Mouse (Mus musculus) neural tube, postnatal 0 days (tissue): ENCODE measurements around the gene Inava. TPM values are rescaled to one million over a fixed set of nuclear protein-coding genes. Genes with fewer than 3 reads are reported as not detected.

Source experiments
- polyA plus RNA-seq: library from polyadenylated mRNA; unstranded; fragments of >200 nt; fragmentation: Nextera tagmentation; extraction: Ambion mirVana; gene quantifications from 2 replicates; pipeline ENCODE4 v1.2.1, GENCODE M21; 2015

The Inava gene
- polyA plus RNA-seq = 2.5 and 3.5 TPM in 2 replicates

DNA sequence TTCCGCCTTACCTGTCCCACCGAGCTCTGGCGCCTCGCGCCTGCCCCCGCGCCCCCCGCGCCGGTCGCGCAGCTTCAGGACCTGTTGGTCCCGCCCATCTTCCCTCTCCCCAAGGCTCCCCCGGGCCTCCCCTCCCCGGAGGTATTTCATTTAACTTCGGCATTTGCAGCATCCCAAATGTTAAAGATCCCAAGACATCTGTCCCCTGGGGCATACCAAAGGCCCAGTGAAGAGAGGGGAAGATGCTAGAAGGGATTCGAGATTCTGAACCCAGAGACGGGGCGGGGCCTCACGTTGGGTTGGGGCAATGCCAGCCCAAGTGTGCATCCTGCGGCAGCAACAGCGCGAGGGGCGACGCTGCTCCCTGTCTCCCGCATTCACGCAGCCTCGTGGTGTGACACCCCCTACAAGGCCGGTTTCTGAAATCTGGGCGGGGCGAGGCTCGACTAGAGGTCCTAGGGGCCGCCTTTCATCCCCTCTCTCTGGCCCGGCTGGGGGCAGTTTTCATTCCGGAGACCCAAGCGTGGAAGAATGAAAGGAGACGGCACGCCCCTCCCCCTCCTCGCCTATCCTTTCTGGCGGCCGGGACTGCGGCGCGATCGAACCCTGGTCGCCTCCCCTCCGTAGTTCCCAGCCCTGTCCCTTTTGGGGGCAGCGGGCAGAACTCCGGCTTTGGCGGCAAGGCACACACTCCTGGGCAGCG is at the start of gene Inava:
Gene Inava, minus strand, starts transcription at position 373 of the 703 bp plus-strand sequence.

DNA sequence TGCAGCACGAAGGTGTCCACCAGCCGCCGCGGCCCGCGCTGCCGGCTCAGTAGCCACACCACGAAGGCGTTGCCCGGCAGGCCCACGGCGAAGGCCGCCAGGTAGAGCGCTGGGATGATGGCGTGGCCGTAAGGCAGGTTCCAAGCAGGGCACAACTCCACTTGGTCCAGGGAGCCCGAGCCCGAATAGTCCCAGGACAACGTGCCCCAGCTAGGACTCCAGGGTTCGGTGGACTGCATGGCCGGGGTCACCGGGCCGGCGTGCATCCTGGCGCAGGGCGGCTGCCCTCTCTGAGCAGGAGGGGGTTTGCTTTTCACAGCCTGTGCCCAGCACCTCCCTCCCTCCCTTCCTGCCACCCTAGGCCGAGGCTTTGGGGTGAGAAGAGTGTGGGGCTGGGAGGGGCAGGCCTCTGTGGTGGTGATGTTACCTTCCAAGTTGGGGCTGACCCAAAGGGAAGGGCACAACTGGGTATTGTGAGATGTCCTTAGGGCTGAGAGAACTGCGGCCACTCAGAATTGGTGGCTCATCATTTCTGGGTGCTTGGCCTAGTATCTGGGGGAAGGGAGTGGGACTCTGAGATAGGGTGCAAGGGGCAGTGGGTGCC is 26.7 kb upstream of the Inava start, which contains the start of gene Gpr25:
Gene Gpr25, minus strand, starts transcription at position 239 of the 604 bp plus-strand sequence.

DNA sequence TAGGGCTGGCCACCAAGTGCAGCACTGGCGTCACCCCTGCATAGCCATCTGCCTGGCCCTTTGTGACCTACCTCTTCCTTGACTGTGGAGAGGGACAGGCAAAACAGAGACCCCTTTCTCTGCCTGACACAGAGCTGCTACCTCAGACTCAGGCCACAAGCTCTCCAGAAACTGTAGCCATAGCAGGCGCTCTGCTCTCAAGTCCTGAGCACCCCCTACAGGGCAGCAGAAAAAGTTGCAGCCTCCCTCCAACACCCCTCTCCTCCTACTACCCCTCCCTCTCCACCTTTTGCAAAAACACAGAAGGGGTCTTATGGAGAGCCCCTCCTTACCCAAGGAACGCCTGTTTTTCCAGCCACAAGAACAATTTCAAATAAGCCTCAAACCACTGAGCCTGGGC is 21.3 kb downstream of the Inava start, which contains the start of gene Mroh3:
Gene Mroh3, minus strand, starts transcription at position 26 of the 400 bp plus-strand sequence.

Other genes with a start within 250 kb of the Inava start
- not detected in 2 replicates for gene Igfn1, start 227.9 kb downstream of the Inava start, polyA plus RNA-seq
- 197 and 210 TPM in 2 replicates for gene Tmem9, start 226.1 kb downstream of the Inava start, polyA plus RNA-seq
- gene Ascl5, start 183.5 kb downstream of the Inava start, polyA plus RNA-seq = not detected in 2 replicates
- 0.08 and 0.10 TPM in 2 replicates for gene Cacna1s, start 181.5 kb downstream of the Inava start, polyA plus RNA-seq
- gene Kif21b, start 102.9 kb downstream of the Inava start, polyA plus RNA-seq = 20.3 and 26.3 TPM in 2 replicates
- 0.31 and 0.55 TPM in 2 replicates for gene Mroh3, start 21.4 kb downstream of the Inava start, polyA plus RNA-seq
- gene Gpr25, start 26.6 kb upstream of the Inava start, polyA plus RNA-seq = 1.7 and 2.4 TPM in 2 replicates
- gene Camsap2, start 111.8 kb upstream of the Inava start, polyA plus RNA-seq = 21.7 and 25.5 TPM in 2 replicates
- 12.2 and 13.7 TPM in 2 replicates for gene Ddx59, start 181.0 kb upstream of the Inava start, polyA plus RNA-seq
- gene Kif14, start 232.1 kb upstream of the Inava start, polyA plus RNA-seq = 0.44 and 0.47 TPM in 2 replicates